Mouse (Mus musculus): ENCODE results near the gene Cdk6. TPM values are rescaled to one million over a fixed set of nuclear protein-coding genes. Genes with fewer than 3 reads are reported as not detected.

The Cdk6 gene
- total RNA-seq, 1 experiment: 34.1 TPM

- Histone ChIP-seq H3K4me1 (ENCODE audit: control insufficient read depth in 2 of 2, insufficient read depth in 2 of 2, low read length in 2 of 2, poor library complexity in 1 of 2) (no peaks in the 10 kb centered on the region), H3K4me3 (ENCODE audit: insufficient read depth in 1 of 2, low read depth in 1 of 2, low read length in 2 of 2, poor library complexity in 1 of 2, severe bottlenecking in 1 of 2) (no peak overlapping the region), H3K27ac (ENCODE audit: insufficient read depth, low read depth, low read length, poor library complexity, severe bottlenecking) (no peak overlapping the region)
Measured at GRCm38 (mm10) chr5:3494452-3495187, 153.3 kb downstream of the Cdk6 start.

GRCm38 (mm10) chr5:3497505-3497925, 156.2 kb downstream of the Cdk6 start:
- H3K9me3 ChIP-seq (ENCODE audit: control insufficient read depth, insufficient read depth, low read depth, low read length): no peaks in the 10 kb centered on the region
- no peak overlapping the region for H3K4me3 ChIP-seq (ENCODE audit: insufficient read depth in 1 of 2, low read depth in 1 of 2, low read length in 2 of 2, poor library complexity in 1 of 2, severe bottlenecking in 1 of 2)
- in situ Hi-C loops (cut with MboI; ENCODE audit: low sequenced_read_pairs in 2 of 2, unreplicated experiment in 2 of 2): no loop called here
- no peak overlapping the region for H3K27ac ChIP-seq (ENCODE audit: insufficient read depth, low read depth, low read length, poor library complexity, severe bottlenecking)
- no peaks in the 10 kb centered on the region for H3K4me1 ChIP-seq (ENCODE audit: control insufficient read depth in 2 of 2, insufficient read depth in 2 of 2, low read length in 2 of 2, poor library complexity in 1 of 2)
- no peak for TF ChIP-seq HCFC1 (IDR thresholded peaks at IDR 0.05; ENCODE audit: borderline replicate concordance, insufficient read depth, low read length)
- TF ChIP-seq ZC3H11A (IDR thresholded peaks at IDR 0.05; ENCODE audit: borderline replicate concordance, low read depth, low read length): no peak
- no peak for TF ChIP-seq MAFK (IDR thresholded peaks at IDR 0.05; ENCODE audit: insufficient read depth, low read depth, low read length)
- H3K36me3 ChIP-seq (ENCODE audit: control insufficient read depth, insufficient read depth, low read length, poor library complexity, severe bottlenecking): no peaks in the 10 kb centered on the region; the same call in 1 of the 2 replicates
- H3K9ac ChIP-seq (ENCODE audit: insufficient read depth, low read depth, low read length, poor library complexity, severe bottlenecking): no peak overlapping the region
- DNase-seq (ENCODE audit: low read depth, low spot score): no peak

More at GRCm38 (mm10) chr5:3494452-3495187, 153.3 kb downstream of the Cdk6 start:
- Histone ChIP-seq H3K9me3 (ENCODE audit: control insufficient read depth, insufficient read depth, low read depth, low read length) (no peaks in the 10 kb centered on the region), H3K9ac (ENCODE audit: insufficient read depth, low read depth, low read length, poor library complexity, severe bottlenecking) (no peak overlapping the region), H3K36me3 (ENCODE audit: control insufficient read depth, insufficient read depth, low read length, poor library complexity, severe bottlenecking) (no peaks in the 10 kb centered on the region; the same call in 1 of the 2 replicates)
- DNase-seq (ENCODE audit: low read depth, low spot score): no peak
- TF ChIP-seq ZC3H11A (IDR thresholded peaks at IDR 0.05; ENCODE audit: borderline replicate concordance, low read depth, low read length) (no peak), CHD2 (IDR thresholded peaks at IDR 0.05; ENCODE audit: low read depth, low read length) (no peak), MAFK (IDR thresholded peaks at IDR 0.05; ENCODE audit: insufficient read depth, low read depth, low read length) (no peak), HCFC1 (IDR thresholded peaks at IDR 0.05; ENCODE audit: borderline replicate concordance, insufficient read depth, low read length) (no peak), ZNF384 (IDR thresholded peaks at IDR 0.05; ENCODE audit: low read depth, low read length) (no peak)
- in situ Hi-C loops (cut with MboI; ENCODE audit: low sequenced_read_pairs in 2 of 2, unreplicated experiment in 2 of 2): no loop called here

GRCm38 (mm10) chr5:3500298-3500697, 159.0 kb downstream of the Cdk6 start:
- no peak for DNase-seq (ENCODE audit: low read depth, low spot score)
- no peak for TF ChIP-seq HCFC1 (IDR thresholded peaks at IDR 0.05; ENCODE audit: borderline replicate concordance, insufficient read depth, low read length)
- TF ChIP-seq ZNF384 (IDR thresholded peaks at IDR 0.05; ENCODE audit: low read depth, low read length): no peak
- TF ChIP-seq ZC3H11A (IDR thresholded peaks at IDR 0.05; ENCODE audit: borderline replicate concordance, low read depth, low read length): no peak
- no peak for TF ChIP-seq CHD2 (IDR thresholded peaks at IDR 0.05; ENCODE audit: low read depth, low read length)
- TF ChIP-seq MAFK (IDR thresholded peaks at IDR 0.05; ENCODE audit: insufficient read depth, low read depth, low read length): no peak
- Histone ChIP-seq H3K27ac (ENCODE audit: insufficient read depth, low read depth, low read length, poor library complexity, severe bottlenecking) (no peak overlapping the region), H3K4me1 (ENCODE audit: control insufficient read depth in 2 of 2, insufficient read depth in 2 of 2, low read length in 2 of 2, poor library complexity in 1 of 2) (no peaks in the 10 kb centered on the region), H3K36me3 (ENCODE audit: control insufficient read depth, insufficient read depth, low read length, poor library complexity, severe bottlenecking) (no peaks in the 10 kb centered on the region; the same call in 1 of the 2 replicates), H3K9ac (ENCODE audit: insufficient read depth, low read depth, low read length, poor library complexity, severe bottlenecking) (no peak overlapping the region), H3K4me3 (ENCODE audit: insufficient read depth in 1 of 2, low read depth in 1 of 2, low read length in 2 of 2, poor library complexity in 1 of 2, severe bottlenecking in 1 of 2) (no peak overlapping the region), H3K9me3 (ENCODE audit: control insufficient read depth, insufficient read depth, low read depth, low read length) (no peaks in the 10 kb centered on the region)
- in situ Hi-C loops (cut with MboI; ENCODE audit: low sequenced_read_pairs in 2 of 2, unreplicated experiment in 2 of 2): no loop called here

GRCm38 (mm10) chr5:3500957-3501563, 159.8 kb downstream of the Cdk6 start:
- peaks cover 0 to 2% of the 10 kb centered on the region in 2 experiments; a peak in 1 of 4 replicates for H3K4me1 ChIP-seq (ENCODE audit: control insufficient read depth in 2 of 2, insufficient read depth in 2 of 2, low read length in 2 of 2, poor library complexity in 1 of 2)
- no peak for TF ChIP-seq ZC3H11A (IDR thresholded peaks at IDR 0.05; ENCODE audit: borderline replicate concordance, low read depth, low read length)
- no peak for TF ChIP-seq ZNF384 (IDR thresholded peaks at IDR 0.05; ENCODE audit: low read depth, low read length)
- TF ChIP-seq HCFC1 (IDR thresholded peaks at IDR 0.05; ENCODE audit: borderline replicate concordance, insufficient read depth, low read length): no peak
- no peak for TF ChIP-seq MAFK (IDR thresholded peaks at IDR 0.05; ENCODE audit: insufficient read depth, low read depth, low read length)
- TF ChIP-seq CHD2 (IDR thresholded peaks at IDR 0.05; ENCODE audit: low read depth, low read length): no peak
- no peaks in the 10 kb centered on the region for H3K9me3 ChIP-seq (ENCODE audit: control insufficient read depth, insufficient read depth, low read depth, low read length)
- no peak for DNase-seq (ENCODE audit: low read depth, low spot score)
- in situ Hi-C loops (cut with MboI; ENCODE audit: low sequenced_read_pairs in 2 of 2, unreplicated experiment in 2 of 2): no loop called here
- H3K9ac ChIP-seq (ENCODE audit: insufficient read depth, low read depth, low read length, poor library complexity, severe bottlenecking): no peak overlapping the region
- H3K27ac ChIP-seq (ENCODE audit: insufficient read depth, low read depth, low read length, poor library complexity, severe bottlenecking): no peak overlapping the region
- no peak overlapping the region for H3K4me3 ChIP-seq (ENCODE audit: insufficient read depth in 1 of 2, low read depth in 1 of 2, low read length in 2 of 2, poor library complexity in 1 of 2, severe bottlenecking in 1 of 2)
- no peaks in the 10 kb centered on the region; the same call in 1 of the 2 replicates for H3K36me3 ChIP-seq (ENCODE audit: control insufficient read depth, insufficient read depth, low read length, poor library complexity, severe bottlenecking)
